Mouse (Mus musculus) C2C12 (cell line): ENCODE results near the gene Nr1h3. TPM values are rescaled to one million over a fixed set of nuclear protein-coding genes. Genes with fewer than 3 reads are reported as not detected.
"Not testable (repeated sequence)": the region's sequence is repeated elsewhere in the genome, so short reads cannot be mapped to it uniquely, and the experiment has no call there.

ENCODE experiments used
- H3K27me3 ChIP-seq: one replicate; pipeline ENCODE4 v1.6.1; 2011; ENCODE audit not compliant: control insufficient read depth, insufficient read depth, insufficient read length
- H3K36me3 ChIP-seq: one replicate; pipeline ENCODE4 v1.6.1; 2011; ENCODE audit not compliant: control insufficient read depth, insufficient read depth
- H3K4me3 ChIP-seq: one replicate; pipeline ENCODE4 v1.5.1; 2011; ENCODE audit warnings: mild to moderate bottlenecking, control low read depth; ENCODE audit not compliant: poor library complexity, insufficient read depth, severe bottlenecking
- H3K79me2 ChIP-seq: one replicate; pipeline ENCODE4 v1.6.1; 2011; ENCODE audit not compliant: control insufficient read depth, insufficient read depth
- H3K79me3 ChIP-seq: one replicate; pipeline ENCODE4 v1.6.1; 2011; ENCODE audit warnings: low read depth, control low read depth
- H3ac ChIP-seq: one replicate; pipeline ENCODE3; 2011; ENCODE audit warnings: low read depth; ENCODE audit not compliant: control insufficient read depth, insufficient read length
- CEBPB ChIP-seq: IDR thresholded peaks from one replicate; pipeline ENCODE4 v1.6.1; 2011; ENCODE audit warnings: low read depth, mild to moderate bottlenecking, control low read depth, moderate library complexity
- CTCF ChIP-seq: IDR thresholded peaks from one replicate; pipeline ENCODE4 v1.5.1; 2011; ENCODE audit not compliant: control insufficient read depth, insufficient read depth, insufficient read length
- FOSL1 ChIP-seq: IDR thresholded peaks from one replicate; pipeline ENCODE4 v1.8.0; 2011; ENCODE audit warnings: mild to moderate bottlenecking, low read length; ENCODE audit not compliant: poor library complexity, insufficient read depth, severe bottlenecking
- MAX ChIP-seq: IDR thresholded peaks from one replicate; pipeline ENCODE4 v1.6.1; 2011; ENCODE audit warnings: mild to moderate bottlenecking, control low read depth
- MYOD1 ChIP-seq: IDR thresholded peaks from one replicate; pipeline ENCODE4 v1.6.1; 2011; ENCODE audit warnings: low read depth; ENCODE audit not compliant: control insufficient read depth, insufficient read length
- MYOG ChIP-seq: IDR thresholded peaks from one replicate; pipeline ENCODE4 v1.6.1; 2011; ENCODE audit not compliant: control insufficient read depth, insufficient read length; ENCODE audit errors: extremely low read depth
- USF1 ChIP-seq: IDR thresholded peaks from one replicate; pipeline ENCODE4 v1.6.1; 2011; ENCODE audit warnings: low read depth, mild to moderate bottlenecking, control low read depth, moderate library complexity
- polyA plus RNA-seq: library from polyadenylated mRNA; unstranded; fragments of >200 nt; fragmentation: generic; extraction: Trizol; gene quantifications from one replicate; pipeline ENCODE4 v1.2.1, GENCODE M21; 2012; ENCODE audit warnings: missing spikeins

The Nr1h3 gene
- polyA plus RNA-seq, 1 experiment, result 0.21 TPM

DNA sequence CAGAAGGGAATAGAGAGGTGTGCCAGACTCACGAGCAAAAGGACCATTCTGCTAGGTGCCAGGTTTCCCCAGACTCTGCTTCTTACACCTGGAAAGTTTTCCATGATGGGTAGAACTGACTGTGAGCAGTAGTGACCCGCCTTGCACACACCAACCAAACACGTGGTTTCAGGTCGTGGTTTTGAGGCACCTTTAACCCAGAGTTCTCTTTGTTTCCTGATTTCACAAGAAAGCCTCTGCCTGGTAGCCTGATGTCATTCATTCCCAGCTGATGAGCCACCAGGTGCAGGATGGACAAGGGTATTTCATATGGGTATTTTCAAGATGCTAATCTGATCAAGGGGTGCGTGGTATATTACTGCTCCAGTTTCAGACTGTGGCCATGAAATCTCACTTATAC is 39.9 kb upstream of the Nr1h3 start:
- Histone ChIP-seq H3K36me3 (no peaks in the 10 kb centered on the region), H3K4me3 (no peak overlapping the region), H3ac (no peak overlapping the region), H3K79me2 (no peaks in the 10 kb centered on the region), H3K27me3 (no peaks in the 10 kb centered on the region), H3K79me3 (no peaks in the 10 kb centered on the region)
- TF ChIP-seq MYOG (no peak), MYOD1 (no peak), MAX (no peak), CEBPB (no peak), FOSL1 (no peak), CTCF (no peak)

GRCm38 (mm10) chr2:91237511-91238080 is 35.0 kb upstream of the Nr1h3 start:
- H3K36me3 ChIP-seq, H3K79me3 ChIP-seq, H3ac ChIP-seq, H3K79me2 ChIP-seq, H3K27me3 ChIP-seq: not testable (repeated sequence)
- peak; percentile 84 for TF ChIP-seq CEBPB
- H3K4me3 ChIP-seq, result peak overlapping the region; percentile 55

DNA sequence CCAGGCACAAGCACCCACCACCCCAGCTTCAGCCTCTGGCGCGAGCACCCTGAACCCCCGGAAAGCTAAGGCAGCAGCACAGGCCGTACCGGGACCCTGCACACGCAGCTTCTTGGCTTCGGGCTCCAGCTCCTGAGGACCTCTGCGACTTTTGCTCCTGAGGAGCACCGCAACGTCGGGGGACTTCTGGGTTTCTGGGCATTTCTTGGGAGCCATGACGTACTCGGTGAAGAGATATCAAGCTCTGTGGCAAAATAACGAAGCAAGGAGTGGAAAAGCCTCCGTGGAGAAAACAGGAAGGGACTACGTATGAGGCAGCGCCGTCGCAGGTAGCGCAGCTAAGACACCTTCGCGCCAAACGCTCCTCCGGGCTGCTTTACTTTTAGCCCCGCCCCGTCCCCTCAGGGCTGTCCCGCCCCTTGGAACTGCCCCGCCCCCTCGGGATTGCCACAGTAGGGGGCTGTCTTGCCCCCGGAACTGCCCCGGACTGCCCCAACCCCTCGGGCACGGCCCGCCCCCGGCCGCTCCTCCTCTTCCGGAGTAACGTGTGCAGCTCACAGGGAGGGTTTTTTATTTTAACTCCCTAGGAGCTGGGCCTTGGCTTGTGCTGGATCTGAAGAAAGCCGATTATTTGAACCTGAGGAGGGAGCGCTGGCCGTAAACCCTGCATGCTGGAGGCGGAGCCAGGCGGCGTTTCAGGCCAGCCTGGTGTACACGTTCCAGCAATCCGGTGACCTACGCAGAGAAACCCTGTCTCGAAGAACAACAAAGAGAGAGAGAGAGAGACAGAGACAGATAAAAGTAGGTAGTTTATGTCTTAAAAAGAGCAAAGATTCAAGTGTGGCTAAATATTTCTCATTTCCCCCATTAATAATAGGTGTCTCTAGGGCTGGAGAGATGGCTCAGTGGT is 34.2 kb upstream of the Nr1h3 start, which contains the start of gene Ddb2:
Ddb2 (minus strand) TSS at position 382 of the 910 bp plus-strand sequence.
- TF ChIP-seq MAX (peak; percentile 12), MYOG (no peak)
- H3K27me3 ChIP-seq, result no peaks in the 10 kb centered on the region
- peak within 1 kb of the TSS; percentile 88 for H3ac ChIP-seq
- no peaks in the 10 kb centered on the region for H3K36me3 ChIP-seq
- no peaks in the 10 kb centered on the region for H3K79me3 ChIP-seq
- peak within 1 kb of the TSS; percentile 55 for H3K4me3 ChIP-seq
- no peaks in the 10 kb centered on the region for H3K79me2 ChIP-seq

- no peaks in the 10 kb centered on the region for H3K79me2 ChIP-seq
- H3K4me3 ChIP-seq, result no peak overlapping the region
- no peaks in the 10 kb centered on the region for H3K36me3 ChIP-seq
- no peak for TF ChIP-seq USF1
- no peak for TF ChIP-seq MAX
- TF ChIP-seq CTCF, result no peak
- no peak for TF ChIP-seq MYOD1
- no peak for TF ChIP-seq FOSL1
- no peak for TF ChIP-seq MYOG
- TF ChIP-seq CEBPB, result no peak
- no peaks in the 10 kb centered on the region for H3K27me3 ChIP-seq
- H3K79me3 ChIP-seq, result no peaks in the 10 kb centered on the region
- no peak overlapping the region for H3ac ChIP-seq
Measured at GRCm38 (mm10) chr2:91229735-91230134, 27.1 kb upstream of the Nr1h3 start.

DNA sequence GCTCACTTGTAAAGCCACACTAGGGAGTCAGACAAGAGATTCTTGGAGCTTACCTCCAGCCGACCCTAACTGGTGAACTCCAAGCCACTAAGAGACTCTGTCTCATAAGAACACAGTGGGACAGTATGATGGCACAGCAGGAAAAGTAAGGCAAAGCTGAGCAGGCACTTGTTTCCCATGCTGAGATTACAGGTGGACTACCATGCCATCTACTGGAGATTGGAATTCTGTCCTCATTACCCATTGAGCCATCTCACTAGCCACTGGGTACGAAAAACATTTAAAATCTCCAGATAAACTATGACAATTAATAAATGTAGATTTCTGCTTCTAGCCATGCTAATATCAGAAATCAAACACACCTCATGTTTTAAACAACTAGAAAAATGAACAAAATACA is 21.0 kb upstream of the Nr1h3 start:
- H3K4me3 ChIP-seq, result no peak overlapping the region
- no peaks in the 10 kb centered on the region for H3K27me3 ChIP-seq
- no peak overlapping the region for H3ac ChIP-seq
- no peaks in the 10 kb centered on the region for H3K79me3 ChIP-seq
- no peaks in the 10 kb centered on the region for H3K36me3 ChIP-seq
- no peaks in the 10 kb centered on the region for H3K79me2 ChIP-seq
- no peak for TF ChIP-seq MYOD1
- no peak for TF ChIP-seq MYOG
- no peak for TF ChIP-seq MAX
- TF ChIP-seq USF1, result no peak
- TF ChIP-seq CTCF, result no peak

- no peaks in the 10 kb centered on the region for H3K36me3 ChIP-seq
- H3ac ChIP-seq, result no peak overlapping the region
- no peaks in the 10 kb centered on the region for H3K27me3 ChIP-seq
- no peak overlapping the region for H3K4me3 ChIP-seq
- H3K79me2 ChIP-seq, result no peaks in the 10 kb centered on the region
- no peaks in the 10 kb centered on the region for H3K79me3 ChIP-seq
- TF ChIP-seq CEBPB (no peak), MYOD1 (no peak), MAX (no peak), CTCF (no peak), MYOG (no peak), USF1 (no peak), FOSL1 (no peak)
Measured at GRCm38 (mm10) chr2:91220501-91220900, 17.9 kb upstream of the Nr1h3 start.
